Mouse (Mus musculus) forebrain, embryonic 13.5 days (tissue): ENCODE data around the gene Slc35f1. TPM values are rescaled to one million over a fixed set of nuclear protein-coding genes. Genes with fewer than 3 reads are reported as not detected.
A peak's percentile ranks its signal among the peaks of the same experiment; 100 is the strongest.

Experiments
- ATAC-seq: fragments of 200-750 bp; cut with Nextera tagmentation; 2 replicates; pipeline ENCODE4 v1.8.0; 2017
- H3K27ac ChIP-seq: fragments of 300-500 bp; sonication (generic); 2 replicates; pipeline ENCODE4 v1.5.1; 2015; ENCODE audit warnings: inconsistent platforms, mild to moderate bottlenecking, moderate library complexity
- H3K27me3 ChIP-seq: fragments of 300-500 bp; sonication (generic); 2 replicates; pipeline ENCODE4 v1.6.1; 2015; ENCODE audit warnings: mild to moderate bottlenecking, inconsistent platforms
- H3K36me3 ChIP-seq: fragments of 300-500 bp; sonication (generic); 2 replicates; pipeline ENCODE4 v1.6.1; 2015; ENCODE audit warnings: mild to moderate bottlenecking, inconsistent platforms; ENCODE audit not compliant: poor library complexity, severe bottlenecking
- H3K4me1 ChIP-seq: fragments of 300-500 bp; sonication (generic); 2 replicates; pipeline ENCODE4 v1.6.1; 2015; ENCODE audit warnings: inconsistent platforms
- H3K4me2 ChIP-seq: fragments of 300-500 bp; sonication (generic); 2 replicates; pipeline ENCODE4 v1.6.1; 2015; ENCODE audit warnings: inconsistent platforms, mild to moderate bottlenecking, moderate library complexity
- H3K4me3 ChIP-seq: fragments of 300-500 bp; sonication (generic); 2 replicates; pipeline ENCODE4 v1.5.1; 2015; ENCODE audit warnings: mild to moderate bottlenecking, inconsistent platforms
- H3K9ac ChIP-seq: fragments of 300-500 bp; sonication (generic); 2 replicates; pipeline ENCODE4 v1.6.1; 2015; ENCODE audit warnings: mild to moderate bottlenecking, inconsistent platforms
- H3K9me3 ChIP-seq: fragments of 300-500 bp; sonication (generic); replicated peaks from 2 replicates; pipeline ENCODE4 v1.6.1; 2016; ENCODE audit warnings: inconsistent platforms
- WGBS: fragments of 180-500 bp; shearing (Covaris S2); methylation state at CpG from one replicate; pipeline ENCODE4 v1.1.7; 2015; 5-methylcytosine and 5-hydroxymethylcytosine counted together
- polyA plus RNA-seq: library from polyadenylated mRNA; unstranded; fragments of >200 nt; fragmentation: Nextera tagmentation; extraction: Ambion mirVana; gene quantifications from 2 replicates; pipeline ENCODE4 v1.2.1, GENCODE M21; 2015

Gene Slc35f1
- polyA plus RNA-seq = 26.1 and 28.9 TPM in 2 replicates

DNA sequence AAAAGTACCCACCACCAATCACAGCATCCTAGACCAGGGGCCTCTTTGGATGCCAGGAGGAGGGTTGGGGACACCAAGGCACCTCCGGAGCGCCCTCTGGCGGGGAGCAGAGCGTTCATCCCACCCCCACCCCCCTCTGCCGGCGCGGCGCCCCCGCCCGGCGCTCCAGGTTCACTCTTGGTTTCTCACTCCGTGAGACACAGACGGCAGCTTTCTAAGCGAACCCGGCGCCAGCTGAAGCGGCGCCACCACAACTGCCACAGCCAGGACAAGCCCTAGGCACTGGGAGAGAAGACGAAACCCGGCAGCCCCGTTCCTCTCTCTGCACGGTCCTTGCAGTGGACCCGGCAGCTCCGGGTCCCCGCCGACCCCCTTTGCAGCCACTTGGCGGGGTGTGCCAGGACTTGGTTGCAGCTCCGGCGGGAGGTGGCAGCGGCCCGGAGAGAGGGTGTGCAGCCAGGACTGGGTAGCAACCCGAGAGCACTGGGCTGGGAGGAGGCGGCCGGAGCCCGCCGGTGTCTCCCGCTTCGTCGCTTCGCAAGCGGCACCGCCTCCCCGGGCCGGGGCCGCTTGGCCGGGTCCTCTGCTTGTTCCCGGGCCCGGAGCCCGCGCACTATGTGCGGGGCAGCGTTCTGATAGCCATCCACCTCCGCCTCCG lies at the start of gene Slc35f1:
Gene Slc35f1 (plus strand): TSS at position 200 of the 658 bp plus-strand sequence.
- Histone ChIP-seq H3K9me3 (no peaks in the 10 kb centered on the region), H3K4me2 (peak within 1 kb of the TSS; percentile 75), H3K36me3 (0 out of 2 replicates have a peak, but pooled peaks cover 5% of the 10 kb centered on the region), H3K4me3 (peak within 1 kb of the TSS; percentile 90), H3K4me1 (peaks cover 16% of the 10 kb centered on the region), H3K9ac (peak within 1 kb of the TSS; percentile 98), H3K27ac (peak within 1 kb of the TSS; percentile 95), H3K27me3 (no peaks in the 10 kb centered on the region)
- WGBS = under 1% methylated on average over 48 of the region's 54 CpGs
- peak; percentile 91 for ATAC-seq

DNA sequence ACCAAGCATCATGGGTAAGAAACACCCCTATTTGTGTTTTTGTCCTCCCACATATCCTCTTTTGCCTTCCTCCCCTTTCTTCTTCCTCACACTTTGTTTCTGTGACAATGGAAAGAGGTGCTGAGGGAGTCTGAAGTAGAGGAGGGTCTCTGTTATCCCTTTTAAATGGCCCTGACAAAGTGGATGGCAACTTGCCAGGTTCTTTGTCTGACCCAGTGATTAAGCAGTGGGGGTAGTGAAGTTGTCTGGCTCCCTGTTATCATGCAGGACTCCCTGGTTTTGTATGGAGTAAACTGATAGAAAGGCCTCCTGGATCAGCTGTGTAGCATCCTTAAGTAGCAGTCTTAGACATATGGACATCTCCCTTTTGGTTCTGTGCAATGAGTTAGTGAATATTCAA lies 19.1 kb upstream of the Slc35f1 start:
- Histone ChIP-seq H3K36me3 (no peaks in the 10 kb centered on the region), H3K27ac (no peak overlapping the region), H3K4me2 (no peak overlapping the region), H3K9ac (no peak overlapping the region), H3K4me1 (peaks cover 9% of the 10 kb centered on the region), H3K9me3 (no peaks in the 10 kb centered on the region), H3K27me3 (no peaks in the 10 kb centered on the region), H3K4me3 (no peak overlapping the region)
- peak; percentile 36; the same call in 1 of the 2 replicates for ATAC-seq

DNA sequence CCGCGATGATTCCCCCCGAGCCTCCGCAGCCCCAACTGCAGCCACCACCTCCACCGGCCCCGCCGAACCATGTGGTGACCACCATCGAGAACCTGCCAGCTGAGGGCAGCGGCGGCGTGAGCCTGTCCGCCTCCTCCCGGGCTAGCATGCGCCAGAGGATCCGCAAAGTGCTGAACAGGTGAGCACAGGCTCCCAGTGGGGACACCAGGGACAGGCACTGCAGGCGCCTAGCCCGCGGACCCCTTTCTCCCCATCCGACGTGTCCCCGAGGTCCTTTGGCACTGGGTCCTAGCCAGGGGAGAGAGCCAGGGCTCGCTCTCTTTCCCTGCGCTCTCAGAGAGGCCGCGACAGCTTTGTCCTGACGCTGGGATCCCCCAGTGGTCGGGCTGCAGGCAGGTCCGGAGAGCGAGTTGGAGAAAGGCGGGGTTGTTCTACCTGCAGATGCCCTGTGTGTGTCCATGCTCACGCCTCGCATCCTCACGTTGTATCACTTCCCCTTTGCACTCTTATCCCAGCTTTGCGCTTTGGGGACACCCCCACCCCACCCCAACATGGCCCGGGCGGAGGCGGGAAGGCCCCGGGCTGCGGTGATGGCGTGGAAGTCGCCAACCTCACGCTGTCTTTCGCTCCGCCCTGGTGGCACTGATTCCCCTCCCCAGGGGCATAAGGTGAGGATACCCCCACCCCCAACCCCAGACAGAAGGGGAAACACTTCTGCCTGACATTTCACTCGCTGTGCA lies 829 bp downstream of the Slc35f1 start:
- peak overlapping the region; percentile 75 for H3K4me2 ChIP-seq
- H3K9me3 ChIP-seq = no peaks in the 10 kb centered on the region
- no peaks in the 10 kb centered on the region for H3K27me3 ChIP-seq
- H3K9ac ChIP-seq = peak overlapping the region; percentile 98
- H3K4me3 ChIP-seq = peak overlapping the region; percentile 90
- peak overlapping the region; percentile 95 for H3K27ac ChIP-seq
- H3K36me3 ChIP-seq = 0 out of 2 replicates have a peak, but pooled peaks cover 5% of the 10 kb centered on the region
- under 1% methylated on average over 45 of the region's 45 CpGs for WGBS
- H3K4me1 ChIP-seq = peaks cover 16% of the 10 kb centered on the region
- ATAC-seq = peak; percentile 63

DNA sequence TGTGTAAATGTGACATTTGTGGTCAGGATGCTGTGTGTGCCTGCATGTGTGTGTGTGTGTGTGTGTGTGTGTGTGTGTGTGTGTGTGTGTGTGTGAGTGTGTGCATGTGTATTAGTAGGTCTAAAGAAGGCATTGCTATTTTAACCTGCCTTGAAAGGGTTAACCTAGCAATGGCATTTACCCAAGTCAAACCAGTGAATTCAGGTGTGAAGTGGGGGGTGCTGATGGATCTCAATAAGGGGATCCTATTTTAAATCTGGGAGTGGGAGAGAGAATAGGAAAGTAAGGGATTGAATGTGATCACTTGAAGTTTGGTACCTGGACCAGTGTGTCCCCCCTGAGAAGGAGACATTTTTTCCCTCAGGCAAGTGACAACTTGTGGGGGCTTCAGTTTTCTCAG lies 13.4 kb downstream of the Slc35f1 start:
- H3K4me3 ChIP-seq = 0 out of 2 replicates have a peak overlapping the region, but pooled peaks have one; percentile 48
- 0 out of 2 replicates have a peak, but pooled peaks have one; percentile 1 for ATAC-seq
- H3K9ac ChIP-seq = 0 out of 2 replicates have a peak overlapping the region, but pooled peaks have one; percentile 85

GRCm38 (mm10) chr10:52704101-52705051 lies 14.0 kb downstream of the Slc35f1 start:
- Histone ChIP-seq H3K36me3 (no peaks in the 10 kb centered on the region), H3K27me3 (no peaks in the 10 kb centered on the region), H3K4me1 (peaks cover 34% of the 10 kb centered on the region), H3K27ac (peak overlapping the region; percentile 98), H3K4me3 (peak overlapping the region; percentile 48), H3K4me2 (peak overlapping the region; percentile 86), H3K9me3 (no peaks in the 10 kb centered on the region), H3K9ac (peak overlapping the region; percentile 85)
- WGBS = under 1% methylated on average over 31 of the region's 31 CpGs
- peak; percentile 89 for ATAC-seq

More for the DNA sequence above, 13.4 kb downstream of the Slc35f1 start:
- Histone ChIP-seq H3K9me3 (no peaks in the 10 kb centered on the region), H3K27ac (peak overlapping the region; percentile 98), H3K27me3 (no peaks in the 10 kb centered on the region), H3K4me2 (peak overlapping the region; percentile 86), H3K4me1 (peaks cover 34% of the 10 kb centered on the region), H3K36me3 (no peaks in the 10 kb centered on the region)

- WGBS = 86% methylated on average over 2 of the region's 2 CpGs
- H3K9me3 ChIP-seq = no peaks in the 10 kb centered on the region
- no peak overlapping the region for H3K4me2 ChIP-seq
- H3K4me3 ChIP-seq = no peak overlapping the region
- H3K9ac ChIP-seq = no peak overlapping the region
- no peak overlapping the region for H3K27ac ChIP-seq
- H3K27me3 ChIP-seq = no peaks in the 10 kb centered on the region
- 0 out of 2 replicates have a peak, but pooled peaks cover 2% of the 10 kb centered on the region for H3K36me3 ChIP-seq
- peaks cover 12% of the 10 kb centered on the region for H3K4me1 ChIP-seq
- no peak for ATAC-seq
Observed at GRCm38 (mm10) chr10:52709482-52709881, 19.1 kb downstream of the Slc35f1 start.

DNA sequence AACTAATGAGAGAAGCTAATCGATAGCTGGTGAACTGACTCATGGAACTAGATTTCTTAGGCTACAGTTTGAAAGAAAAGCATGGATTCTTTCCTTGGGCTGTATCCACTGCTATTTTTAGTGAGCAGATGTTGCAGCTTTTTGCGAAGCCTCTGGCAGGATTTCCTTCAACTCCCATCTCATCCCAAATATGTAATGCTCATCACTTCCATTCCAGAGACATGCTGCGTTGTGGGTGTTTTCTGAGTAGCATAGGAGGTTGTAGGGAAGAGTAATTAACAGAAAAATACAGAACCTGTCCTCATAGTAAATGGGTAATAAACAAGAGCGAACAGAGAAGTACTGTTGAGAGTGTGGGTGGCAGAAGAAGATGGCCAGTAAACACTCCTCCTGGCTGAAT lies 21.8 kb downstream of the Slc35f1 start:
- no peaks in the 10 kb centered on the region for H3K9me3 ChIP-seq
- H3K9ac ChIP-seq = no peak overlapping the region
- H3K27me3 ChIP-seq = no peaks in the 10 kb centered on the region
- 0 out of 2 replicates have a peak, but pooled peaks cover 5% of the 10 kb centered on the region for H3K4me1 ChIP-seq
- ATAC-seq = no peak
- H3K4me2 ChIP-seq = no peak overlapping the region
- H3K4me3 ChIP-seq = no peak overlapping the region
- H3K27ac ChIP-seq = no peak overlapping the region
- 0 out of 2 replicates have a peak, but pooled peaks cover 2% of the 10 kb centered on the region for H3K36me3 ChIP-seq
- 86% methylated on average over 4 of the region's 4 CpGs for WGBS

DNA sequence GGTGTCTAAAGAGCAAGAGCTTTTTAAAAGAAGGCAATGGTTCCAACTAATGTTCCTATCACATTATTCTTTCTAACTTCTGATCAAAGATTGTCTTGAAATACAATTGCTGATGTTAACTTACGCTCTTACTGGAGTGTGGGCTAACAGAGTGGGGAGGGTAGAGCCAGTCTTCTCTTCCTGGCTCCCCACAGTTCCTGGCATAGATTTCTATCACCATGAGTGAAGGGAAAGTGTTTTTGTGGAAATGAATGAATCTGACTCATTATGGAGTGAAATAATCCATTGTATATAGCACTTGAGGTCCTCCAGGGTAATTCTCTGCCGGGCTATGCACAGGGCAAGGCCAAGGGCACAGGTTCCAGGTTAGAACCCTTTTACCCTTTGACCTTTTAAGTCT lies 24.2 kb downstream of the Slc35f1 start:
- 64% methylated on average over 2 of the region's 2 CpGs for WGBS
- no peak for ATAC-seq
- H3K27ac ChIP-seq = no peak overlapping the region

DNA sequence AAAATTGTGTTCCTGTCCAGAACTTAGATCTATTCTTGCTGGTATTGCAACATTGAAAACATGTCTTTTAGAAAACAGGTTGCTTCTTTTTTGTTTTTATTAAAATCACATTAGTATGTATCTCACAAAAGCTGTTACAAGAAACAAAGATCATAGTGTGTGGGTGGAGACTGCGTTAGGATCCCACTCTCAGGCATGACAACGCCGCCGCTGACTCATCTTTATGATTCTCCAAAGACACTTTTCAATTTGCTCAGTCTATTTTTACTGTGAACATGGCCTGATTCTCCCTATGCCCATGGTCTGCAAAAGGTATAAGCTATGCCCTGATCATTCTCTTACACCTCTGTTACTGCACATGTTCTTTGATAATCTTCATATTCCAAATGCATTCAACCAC lies 24.8 kb downstream of the Slc35f1 start:
- H3K27me3 ChIP-seq = no peaks in the 10 kb centered on the region
- peaks cover 8% of the 10 kb centered on the region for H3K4me1 ChIP-seq
- H3K27ac ChIP-seq = no peak overlapping the region
- no peaks in the 10 kb centered on the region for H3K9me3 ChIP-seq
- H3K9ac ChIP-seq = no peak overlapping the region
- 94% methylated on average over 4 of the region's 4 CpGs for WGBS
- no peak for ATAC-seq
- H3K4me2 ChIP-seq = no peak overlapping the region
- H3K36me3 ChIP-seq = no peaks in the 10 kb centered on the region
- no peak overlapping the region for H3K4me3 ChIP-seq

More for the DNA sequence above, 24.2 kb downstream of the Slc35f1 start:
- Histone ChIP-seq H3K27me3 (no peaks in the 10 kb centered on the region), H3K4me2 (no peak overlapping the region), H3K4me1 (peaks cover 8% of the 10 kb centered on the region), H3K9ac (no peak overlapping the region), H3K4me3 (no peak overlapping the region), H3K36me3 (0 out of 2 replicates have a peak, but pooled peaks cover 2% of the 10 kb centered on the region), H3K9me3 (no peaks in the 10 kb centered on the region)

DNA sequence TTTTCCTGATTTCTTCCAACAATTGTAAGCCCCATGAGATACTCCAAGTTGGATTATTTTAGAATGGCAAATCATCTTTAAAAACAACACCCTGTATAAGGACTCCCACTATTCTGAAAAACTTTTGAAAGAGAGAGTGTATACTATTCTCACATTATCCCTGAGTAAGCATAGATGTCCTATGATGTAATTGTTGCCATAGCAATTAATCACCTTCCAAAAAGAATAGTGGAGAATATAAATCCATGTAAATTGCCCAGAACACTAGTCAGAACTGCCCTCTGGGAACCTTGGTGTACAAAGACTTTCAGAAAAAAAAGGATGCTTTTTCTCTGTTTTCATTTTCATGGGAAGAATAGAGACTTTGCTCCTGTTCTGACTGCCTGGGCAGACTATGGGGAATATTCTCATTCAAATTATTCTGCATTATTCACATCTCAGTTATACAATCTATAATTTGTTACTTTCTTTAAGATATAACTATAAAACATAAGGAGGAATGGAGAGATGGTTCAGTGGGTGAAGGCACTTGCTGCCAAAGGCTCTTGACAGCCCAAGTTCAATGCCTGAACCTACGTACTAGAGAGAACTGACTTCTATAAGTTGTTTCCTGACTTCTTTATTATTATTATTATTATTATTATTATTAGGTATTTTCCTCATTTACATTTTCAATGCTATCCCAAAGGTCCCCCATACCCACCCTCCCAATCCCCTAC lies 28.0 kb downstream of the Slc35f1 start:
- no peaks in the 10 kb centered on the region for H3K27me3 ChIP-seq
- H3K4me2 ChIP-seq = no peak overlapping the region
- no peak overlapping the region for H3K4me3 ChIP-seq
- H3K4me1 ChIP-seq = peaks cover 8% of the 10 kb centered on the region
- no peak overlapping the region for H3K27ac ChIP-seq
- WGBS = 26% methylated on average over 1 of the region's 1 CpGs
- peak; percentile 76 for ATAC-seq
- no peaks in the 10 kb centered on the region for H3K36me3 ChIP-seq
- no peak overlapping the region for H3K9ac ChIP-seq
- H3K9me3 ChIP-seq = no peaks in the 10 kb centered on the region

GRCm38 (mm10) chr10:52726674-52727073 lies 36.3 kb downstream of the Slc35f1 start:
- no peak overlapping the region for H3K27ac ChIP-seq
- no peak for ATAC-seq
- 74% methylated on average over 5 of the region's 5 CpGs for WGBS
- no peaks in the 10 kb centered on the region for H3K9me3 ChIP-seq
- no peak overlapping the region for H3K4me3 ChIP-seq
- H3K4me1 ChIP-seq = no peaks in the 10 kb centered on the region
- H3K9ac ChIP-seq = no peak overlapping the region
- no peaks in the 10 kb centered on the region for H3K27me3 ChIP-seq
- H3K4me2 ChIP-seq = no peak overlapping the region
- H3K36me3 ChIP-seq = no peaks in the 10 kb centered on the region
